ENCODE assay signal across 14 mouse cellular contexts in genomic region chr19:4194776-4195650, GRCm38 (mm10). TPM values are rescaled to one million over a fixed set of nuclear protein-coding genes. Genes with fewer than 3 reads are reported as not detected.
DNase-seq lines count a peak whose midpoint lies in the region; ATAC-seq and TF ChIP-seq lines count a peak whose summit lies in the region.
"Had no signal": no experiment of that assay in that cellular context is flagged by ENCODE, and none has a peak within 500 bp of the region (broad histone marks: within the 10 kb centered on the region; RNA-seq: fewer than 3 reads in every experiment).

No protein-coding gene starts in this region.

- no peak overlapping the region for H3K4me3 ChIP-seq in hindbrain, embryonic 12.5 days
- H3K4me3 ChIP-seq in hindbrain, embryonic 16.5 days (ENCODE audit: low read length), result no peak overlapping the region
- no peak overlapping the region for H3K4me3 ChIP-seq in liver, embryonic 13.5 days (replicated peaks)
- H3K4me3 ChIP-seq in liver, postnatal 0 days (ENCODE audit: low read depth, low read length), result no peak overlapping the region
- H3K4me3 ChIP-seq in lung, postnatal 0 days (ENCODE audit: low read depth, low read length), result no peak overlapping the region
- no peak overlapping the region for H3K4me3 ChIP-seq in lung, adult 2 months (replicated peaks; ENCODE audit: extremely low read depth, low read depth, low read length)
- H3K4me3 ChIP-seq: erythroblast, embryonic 14.5 days; heart, embryonic 15.5 days; midbrain, embryonic 12.5 days had no signal

- no peaks in the 10 kb centered on the region for H3K27me3 ChIP-seq in hindbrain, embryonic 12.5 days
- H3K27me3 ChIP-seq in hindbrain, embryonic 16.5 days (replicated peaks; ENCODE audit: control insufficient read depth, insufficient read depth, low read length), result no peaks in the 10 kb centered on the region
- no peaks in the 10 kb centered on the region for H3K27me3 ChIP-seq in liver, embryonic 13.5 days
- no peaks in the 10 kb centered on the region for H3K27me3 ChIP-seq in liver, postnatal 0 days (ENCODE audit: insufficient read depth, low read length)
- H3K27me3 ChIP-seq in lung, postnatal 0 days (replicated peaks; ENCODE audit: insufficient read depth, low read length), result no peaks in the 10 kb centered on the region
- H3K27me3 ChIP-seq: heart, embryonic 15.5 days; midbrain, embryonic 12.5 days had no signal

- no peak overlapping the region for H3K27ac ChIP-seq in hindbrain, embryonic 12.5 days
- H3K27ac ChIP-seq in hindbrain, embryonic 16.5 days (ENCODE audit: low read depth, low read length), result no peak overlapping the region
- H3K27ac ChIP-seq in liver, embryonic 13.5 days, result 0 out of 2 replicates have a peak overlapping the region, but pooled peaks have one; percentile 91
- no peak overlapping the region for H3K27ac ChIP-seq in liver, postnatal 0 days (ENCODE audit: low read depth)
- no peak overlapping the region for H3K27ac ChIP-seq in lung, postnatal 0 days (ENCODE audit: low read length)
- H3K27ac ChIP-seq: midbrain, embryonic 12.5 days had no signal

- H3K9me3 ChIP-seq in hindbrain, embryonic 12.5 days (replicated peaks), result no peaks in the 10 kb centered on the region
- no peaks in the 10 kb centered on the region for H3K9me3 ChIP-seq in hindbrain, embryonic 16.5 days (ENCODE audit: control insufficient read depth, low read length)
- H3K9me3 ChIP-seq in liver, embryonic 13.5 days (replicated peaks), result no peaks in the 10 kb centered on the region
- H3K9me3 ChIP-seq in liver, postnatal 0 days (ENCODE audit: low read length), result no peaks in the 10 kb centered on the region
- H3K9me3 ChIP-seq in lung, postnatal 0 days (ENCODE audit: low read length), result no peaks in the 10 kb centered on the region
- H3K9me3 ChIP-seq: heart, embryonic 15.5 days; midbrain, embryonic 12.5 days had no signal

- 81% methylated on average over 12 of the region's 12 CpGs for WGBS in hindbrain, embryonic 12.5 days
- WGBS in hindbrain, embryonic 16.5 days, result 56% methylated on average over 12 of the region's 12 CpGs
- 80% methylated on average over 12 of the region's 12 CpGs for WGBS in liver, embryonic 13.5 days (ENCODE audit: insufficient replicate concordance)
- WGBS in liver, postnatal 0 days (ENCODE audit: insufficient replicate concordance), result 76% methylated on average over 12 of the region's 12 CpGs
- WGBS in lung, postnatal 0 days, result 76% methylated on average over 12 of the region's 12 CpGs
- 71% methylated on average over 12 of the region's 12 CpGs for WGBS in lung, adult 2 months

- TF ChIP-seq POLR2A in brain, embryonic 14.5 days (IDR thresholded peaks at IDR 0.05; ENCODE audit: borderline replicate concordance, extremely low read depth, insufficient read depth, insufficient read length, poor library complexity, severe bottlenecking), result no peak
- TF ChIP-seq POLR2A in lung, adult 2 months (IDR thresholded peaks at IDR 0.05; ENCODE audit: borderline replicate concordance, extremely low read depth, low read depth, low read length), result no peak

- H3K4me2 ChIP-seq in hindbrain, embryonic 12.5 days (replicated peaks), result no peak overlapping the region
- H3K4me2 ChIP-seq in hindbrain, embryonic 16.5 days (ENCODE audit: low read length), result no peak overlapping the region
- no peak overlapping the region for H3K4me2 ChIP-seq in liver, embryonic 13.5 days
- H3K4me2 ChIP-seq in liver, postnatal 0 days (ENCODE audit: low read depth, low read length), result no peak overlapping the region
- H3K4me2 ChIP-seq in lung, postnatal 0 days (replicated peaks; ENCODE audit: low read depth, low read length), result no peak overlapping the region
- H3K4me2 ChIP-seq: heart, embryonic 15.5 days; midbrain, embryonic 12.5 days had no signal

- H3K4me1 ChIP-seq in hindbrain, embryonic 12.5 days, result peaks cover 30% of the 10 kb centered on the region
- H3K4me1 ChIP-seq in hindbrain, embryonic 16.5 days (ENCODE audit: control insufficient read depth, insufficient read depth, low read depth, low read length), result peaks cover 35% of the 10 kb centered on the region
- peaks cover 88% of the 10 kb centered on the region for H3K4me1 ChIP-seq in liver, embryonic 13.5 days (replicated peaks)
- peaks cover 43% of the 10 kb centered on the region for H3K4me1 ChIP-seq in liver, postnatal 0 days (ENCODE audit: insufficient read depth)
- peaks cover 8% of the 10 kb centered on the region; the same call in 1 of the 2 replicates for H3K4me1 ChIP-seq in lung, postnatal 0 days (ENCODE audit: insufficient read depth, low read depth, low read length)
- H3K4me1 ChIP-seq in lung, adult 2 months (ENCODE audit: control insufficient read depth, insufficient read depth, low read length), result peaks cover 10% of the 10 kb centered on the region

- no peak for DNase-seq in liver, embryonic 13.5 days
- no peak for DNase-seq in liver, postnatal 0 days
- DNase-seq in brain, embryonic 14.5 days (ENCODE audit: low read depth), result peak; percentile 51
- peak; percentile 96 to 98 for DNase-seq in cerebellum, postnatal 14 days
- no peak for DNase-seq in lung, postnatal 0 days (ENCODE audit: low spot score)
- no peak for DNase-seq in lung, adult 2 months
- DNase-seq: lung, embryonic 14.5 days had no signal

- H3K36me3 ChIP-seq in hindbrain, embryonic 12.5 days, result peaks cover 55% of the 10 kb centered on the region
- peaks cover 32% of the 10 kb centered on the region for H3K36me3 ChIP-seq in hindbrain, embryonic 16.5 days (ENCODE audit: control insufficient read depth, insufficient read depth, low read length)
- peaks cover 69% of the 10 kb centered on the region for H3K36me3 ChIP-seq in liver, embryonic 13.5 days
- peaks cover 53% of the 10 kb centered on the region for H3K36me3 ChIP-seq in liver, postnatal 0 days (replicated peaks; ENCODE audit: insufficient read depth, low read length)
- H3K36me3 ChIP-seq in lung, postnatal 0 days (ENCODE audit: insufficient read depth, low read length), result peaks cover 24% of the 10 kb centered on the region; the same call in 1 of the 2 replicates

- TF ChIP-seq EP300 in liver, postnatal 0 days (IDR thresholded peaks at IDR 0.05; ENCODE audit: low read depth), result no peak
- no peak for TF ChIP-seq EP300 in lung, postnatal 0 days (IDR thresholded peaks at IDR 0.05)

- TF ChIP-seq CTCF in liver, postnatal 0 days (IDR thresholded peaks at IDR 0.05; ENCODE audit: low read depth), result no peak
- TF ChIP-seq CTCF in brain, embryonic 14.5 days (IDR thresholded peaks at IDR 0.05; ENCODE audit: borderline replicate concordance, extremely low read depth, insufficient read depth, insufficient read length), result no peak
- TF ChIP-seq CTCF in lung, postnatal 0 days (IDR thresholded peaks at IDR 0.05), result no peak
- no peak for TF ChIP-seq CTCF in lung, adult 2 months (IDR thresholded peaks at IDR 0.05; ENCODE audit: insufficient read depth, low read length)

- ATAC-seq in hindbrain, embryonic 12.5 days (ENCODE audit: low FRiP score), result no peak
- no peak for ATAC-seq in hindbrain, embryonic 16.5 days
- no peak for ATAC-seq in liver, embryonic 13.5 days (ENCODE audit: low read depth)
- no peak for ATAC-seq in liver, postnatal 0 days
- no peak for ATAC-seq in lung, postnatal 0 days

- H3K9ac ChIP-seq in hindbrain, embryonic 12.5 days, result peak overlapping the region; percentile 23; the same call in 1 of the 2 replicates
- no peak overlapping the region for H3K9ac ChIP-seq in hindbrain, embryonic 16.5 days (ENCODE audit: low read depth, low read length)
- no peak overlapping the region for H3K9ac ChIP-seq in liver, embryonic 13.5 days
- no peak overlapping the region for H3K9ac ChIP-seq in liver, postnatal 0 days (replicated peaks)
- H3K9ac ChIP-seq in lung, postnatal 0 days (replicated peaks; ENCODE audit: low read depth), result no peak overlapping the region
- H3K9ac ChIP-seq: heart, embryonic 15.5 days; lung, embryonic 14.5 days; midbrain, embryonic 12.5 days had no signal

RNA-seq across cellular contexts. Expression of gene Ppp1ca, which starts 3.1 kb away (rescaled TPM):
- 662 and 684 TPM in 2 replicates for polyA plus RNA-seq in hindbrain, embryonic 12.5 days (2016; fragmentation: Nextera tagmentation; extraction: Ambion mirVana)
- 604 and 614 TPM in 2 replicates for polyA plus RNA-seq in hindbrain, embryonic 16.5 days (2015; fragmentation: Nextera tagmentation; extraction: Ambion mirVana)
- 517 and 527 TPM in 2 replicates for polyA plus RNA-seq in liver, embryonic 13.5 days (2015; fragmentation: Nextera tagmentation; extraction: Ambion mirVana)
- polyA plus RNA-seq in liver, postnatal 0 days (2015; fragmentation: Nextera tagmentation; extraction: Ambion mirVana), result 269 and 284 TPM in 2 replicates
- polyA plus RNA-seq in brain, embryonic 14.5 days (2012; rRNA removed), result 426 and 472 TPM in 2 replicates
- 619 and 631 TPM in 2 replicates for polyA plus RNA-seq in lung, postnatal 0 days (2015; fragmentation: Nextera tagmentation; extraction: Ambion mirVana)
- 373 and 384 TPM in 2 replicates for polyA plus RNA-seq in lung, adult 2 months (2012; rRNA removed)

RNA-seq across cellular contexts. Expression of gene Tbc1d10c, which starts 3.9 kb away (rescaled TPM):
- polyA plus RNA-seq in hindbrain, embryonic 12.5 days (2016; fragmentation: Nextera tagmentation; extraction: Ambion mirVana), result 0.58 and 1.0 TPM in 2 replicates
- polyA plus RNA-seq in hindbrain, embryonic 16.5 days (2015; fragmentation: Nextera tagmentation; extraction: Ambion mirVana), result 0.54 and 1.1 TPM in 2 replicates
- polyA plus RNA-seq in liver, embryonic 13.5 days (2015; fragmentation: Nextera tagmentation; extraction: Ambion mirVana), result 3.7 TPM in 2 replicates
- polyA plus RNA-seq in liver, postnatal 0 days (2015; fragmentation: Nextera tagmentation; extraction: Ambion mirVana), result 8.4 and 9.9 TPM in 2 replicates
- 1.8 and 2.2 TPM in 2 replicates for polyA plus RNA-seq in brain, embryonic 14.5 days (2012; rRNA removed)
- 3.9 and 4.5 TPM in 2 replicates for polyA plus RNA-seq in lung, postnatal 0 days (2015; fragmentation: Nextera tagmentation; extraction: Ambion mirVana)
- 23.6 and 24.2 TPM in 2 replicates for polyA plus RNA-seq in lung, adult 2 months (2012; rRNA removed)

RNA-seq across cellular contexts. Expression of gene Rad9a, which starts 6.4 kb away (rescaled TPM):
- 30.5 and 31.2 TPM in 2 replicates for polyA plus RNA-seq in hindbrain, embryonic 12.5 days (2016; fragmentation: Nextera tagmentation; extraction: Ambion mirVana)
- polyA plus RNA-seq in hindbrain, embryonic 16.5 days (2015; fragmentation: Nextera tagmentation; extraction: Ambion mirVana), result 25.0 and 26.5 TPM in 2 replicates
- 17.4 and 20.7 TPM in 2 replicates for polyA plus RNA-seq in liver, embryonic 13.5 days (2015; fragmentation: Nextera tagmentation; extraction: Ambion mirVana)
- polyA plus RNA-seq in liver, postnatal 0 days (2015; fragmentation: Nextera tagmentation; extraction: Ambion mirVana), result 8.0 and 9.0 TPM in 2 replicates
- 32.7 and 49.1 TPM in 2 replicates for polyA plus RNA-seq in brain, embryonic 14.5 days (2012; rRNA removed)
- polyA plus RNA-seq in lung, postnatal 0 days (2015; fragmentation: Nextera tagmentation; extraction: Ambion mirVana), result 14.1 and 14.3 TPM in 2 replicates
- 32.3 and 36.9 TPM in 2 replicates for polyA plus RNA-seq in lung, adult 2 months (2012; rRNA removed)

RNA-seq across cellular contexts. Expression of gene Clcf1, which starts 19.0 kb away (rescaled TPM):
- 2.1 and 2.8 TPM in 2 replicates for polyA plus RNA-seq in hindbrain, embryonic 12.5 days (2016; fragmentation: Nextera tagmentation; extraction: Ambion mirVana)
- polyA plus RNA-seq in hindbrain, embryonic 16.5 days (2015; fragmentation: Nextera tagmentation; extraction: Ambion mirVana), result 1.0 and 1.1 TPM in 2 replicates
- polyA plus RNA-seq in liver, embryonic 13.5 days (2015; fragmentation: Nextera tagmentation; extraction: Ambion mirVana), result 0.35 and 0.46 TPM in 2 replicates
- 0.91 and 1.1 TPM in 2 replicates for polyA plus RNA-seq in liver, postnatal 0 days (2015; fragmentation: Nextera tagmentation; extraction: Ambion mirVana)
- 2.3 and 3.7 TPM in 2 replicates for polyA plus RNA-seq in brain, embryonic 14.5 days (2012; rRNA removed)
- 7.6 and 8.0 TPM in 2 replicates for polyA plus RNA-seq in lung, postnatal 0 days (2015; fragmentation: Nextera tagmentation; extraction: Ambion mirVana)
- polyA plus RNA-seq in lung, adult 2 months (2012; rRNA removed), result 34.0 and 42.0 TPM in 2 replicates
- polyA plus RNA-seq: erythroblast, embryonic 14.5 days had no signal

RNA-seq across cellular contexts. Expression of gene AC109138.7, which starts 19.1 kb away (rescaled TPM):
- not detected in 2 replicates for polyA plus RNA-seq in hindbrain, embryonic 12.5 days (2016; fragmentation: Nextera tagmentation; extraction: Ambion mirVana)
- polyA plus RNA-seq in hindbrain, embryonic 16.5 days (2015; fragmentation: Nextera tagmentation; extraction: Ambion mirVana), result not detected in 2 replicates
- not detected in 2 replicates for polyA plus RNA-seq in liver, embryonic 13.5 days (2015; fragmentation: Nextera tagmentation; extraction: Ambion mirVana)
- not detected in 2 replicates for polyA plus RNA-seq in liver, postnatal 0 days (2015; fragmentation: Nextera tagmentation; extraction: Ambion mirVana)
- not detected in 2 replicates for polyA plus RNA-seq in brain, embryonic 14.5 days (2012; rRNA removed)
- polyA plus RNA-seq in lung, postnatal 0 days (2015; fragmentation: Nextera tagmentation; extraction: Ambion mirVana), result not detected in 2 replicates
- not detected in 2 replicates for polyA plus RNA-seq in lung, adult 2 months (2012; rRNA removed)
- polyA plus RNA-seq: erythroblast, embryonic 14.5 days; heart, embryonic 15.5 days; intestine, embryonic 14.5 days; lung, embryonic 14.5 days; midbrain, embryonic 12.5 days; small intestine, adult 2 months had no signal

Comparison
In these comparisons a context has a peak if more than half of its experiments do, and no peak if none do; other contexts are left out.
1. DNase-seq: peak in brain, embryonic 14.5 days (single experiment) and cerebellum, postnatal 14 days (2 of 2); none in liver, embryonic 13.5 days (single experiment), liver, postnatal 0 days (single experiment), lung, postnatal 0 days (single experiment) and lung, adult 2 months (single experiment).